Mouse (Mus musculus) embryo, embryonic 9.5 days (tissue): Measurements from ENCODE around the gene Abhd17b.
"Not testable (repeated sequence)": the region's sequence is repeated elsewhere in the genome, so short reads cannot be mapped to it uniquely, and the experiment has no call there.

Experiments
- DNase-seq: peaks from one replicate; pipeline ENCODE4 v3.0.0-alpha.2; 2017; ENCODE audit errors: extremely low spot score

The Abhd17b gene

GRCm38 (mm10) chr19:21652285-21653171 is 457 bp upstream of the Abhd17b start, which contains the start of gene 1110059E24Rik:
Gene 1110059E24Rik (minus strand): TSS chr19:21652976.
- peak; percentile 96 for DNase-seq

- DNase-seq = no peak
Observed at GRCm38 (mm10) chr19:21654788-21655187, 1.8 kb downstream of the Abhd17b start.

- DNase-seq = no peak
Observed at GRCm38 (mm10) chr19:21660734-21661133, 7.7 kb downstream of the Abhd17b start.

GRCm38 (mm10) chr19:21663756-21664456 is 10.9 kb downstream of the Abhd17b start:
- no peak for DNase-seq

GRCm38 (mm10) chr19:21669650-21670049 is 16.7 kb downstream of the Abhd17b start:
- no peak for DNase-seq

GRCm38 (mm10) chr19:21674354-21675096 is 21.5 kb downstream of the Abhd17b start:
- DNase-seq = no peak

- no peak for DNase-seq
Observed at GRCm38 (mm10) chr19:21680091-21680490, 27.1 kb downstream of the Abhd17b start.

- no peak for DNase-seq
Observed at GRCm38 (mm10) chr19:21680986-21681385, 28.0 kb downstream of the Abhd17b start.

- no peak for DNase-seq
Observed at GRCm38 (mm10) chr19:21713260-21714031, 60.5 kb downstream of the Abhd17b start.

- DNase-seq = no peak
Observed at GRCm38 (mm10) chr19:21714278-21714883, 61.4 kb downstream of the Abhd17b start.

GRCm38 (mm10) chr19:21715005-21715442 is 62.0 kb downstream of the Abhd17b start:
- no peak for DNase-seq

- no peak for DNase-seq
Observed at GRCm38 (mm10) chr19:21715515-21715914, 62.5 kb downstream of the Abhd17b start.

- DNase-seq = no peak
Observed at GRCm38 (mm10) chr19:21716456-21716855, 63.5 kb downstream of the Abhd17b start.

- DNase-seq = no peak
Observed at GRCm38 (mm10) chr19:21719206-21719605, 66.2 kb downstream of the Abhd17b start.

GRCm38 (mm10) chr19:21720950-21721349 is 68.0 kb downstream of the Abhd17b start:
- no peak for DNase-seq

- not testable (repeated sequence) for DNase-seq
Observed at GRCm38 (mm10) chr19:21723280-21723679, 70.3 kb downstream of the Abhd17b start.

- no peak for DNase-seq
Observed at GRCm38 (mm10) chr19:21723911-21724655, 71.1 kb downstream of the Abhd17b start.

GRCm38 (mm10) chr19:21725168-21725567 is 72.2 kb downstream of the Abhd17b start:
- DNase-seq = no peak

- no peak for DNase-seq
Observed at GRCm38 (mm10) chr19:21727081-21727480, 74.1 kb downstream of the Abhd17b start.

- no peak for DNase-seq
Observed at GRCm38 (mm10) chr19:21728342-21728741, 75.4 kb downstream of the Abhd17b start.
